Mouse (Mus musculus): Measurements from ENCODE around the gene Ulk4. TPM values are rescaled to one million over a fixed set of nuclear protein-coding genes. Genes with fewer than 3 reads are reported as not detected.
A peak's percentile ranks its signal among the peaks of the same experiment; 100 is the strongest.
"Not testable (repeated sequence)": the region's sequence is repeated elsewhere in the genome, so short reads cannot be mapped to it uniquely, and the experiment has no call there.

Ulk4 gene
- polyA plus RNA-seq, 1 experiment: 4.6 TPM

DNA sequence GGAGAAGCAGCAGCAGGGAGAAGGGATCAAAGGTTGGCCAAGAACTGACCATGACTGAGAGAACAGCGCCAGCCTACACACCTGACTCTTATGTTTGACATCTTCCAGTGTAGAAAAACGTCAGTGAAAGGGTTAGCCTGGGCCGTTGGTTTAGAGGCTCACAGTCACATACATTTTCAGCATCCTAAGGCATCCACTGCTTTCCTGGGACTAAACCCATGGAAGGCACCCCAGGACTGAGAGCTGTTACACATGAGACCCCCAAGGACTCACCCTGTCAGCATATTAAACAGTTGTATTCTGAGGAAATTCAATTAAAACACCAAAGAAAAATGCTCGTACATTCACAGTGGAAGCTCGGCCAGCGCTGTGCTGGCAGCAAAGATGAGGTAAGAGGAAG, 37.4 kb downstream of the Ulk4 start:
- Histone ChIP-seq H3K27ac (ENCODE audit: insufficient read depth, low read length) (no peak overlapping the region), H3K4me1 (ENCODE audit: control insufficient read depth, insufficient read depth, low read length) (no peaks in the 10 kb centered on the region), H3K4me3 (ENCODE audit: insufficient read depth, low read length) (no peak overlapping the region)
- TF ChIP-seq POLR2A (IDR thresholded peaks at IDR 0.05; ENCODE audit: low read depth, low read length) (no peak), CTCF (IDR thresholded peaks at IDR 0.05; ENCODE audit: borderline replicate concordance, insufficient read depth, low read length) (no peak)

DNA sequence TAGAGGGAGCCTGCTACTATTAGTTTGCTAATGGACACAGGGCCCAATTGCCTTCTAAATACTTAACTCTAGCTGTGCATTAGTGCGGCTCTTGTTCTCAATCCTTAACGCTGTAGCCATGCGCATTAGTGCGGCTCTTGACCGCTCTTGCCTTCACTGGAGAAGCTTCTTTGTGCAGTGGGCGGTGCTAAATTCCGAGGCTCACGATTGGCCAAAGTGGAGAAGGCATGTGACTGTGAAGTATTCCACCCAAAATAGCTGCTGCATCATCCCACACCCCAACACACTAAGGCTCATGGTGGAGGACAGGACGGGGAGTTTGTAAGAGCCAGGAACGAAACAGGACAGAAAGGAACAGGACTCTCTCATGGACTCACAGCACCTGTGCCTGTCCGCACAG, 58.4 kb downstream of the Ulk4 start:
- Histone ChIP-seq H3K4me3 (ENCODE audit: insufficient read depth, low read length) (no peak overlapping the region), H3K27ac (ENCODE audit: insufficient read depth, low read length) (no peak overlapping the region), H3K4me1 (ENCODE audit: control insufficient read depth, insufficient read depth, low read length) (no peaks in the 10 kb centered on the region)
- TF ChIP-seq CTCF (IDR thresholded peaks at IDR 0.05; ENCODE audit: borderline replicate concordance, insufficient read depth, low read length): no peak
- no peak for TF ChIP-seq POLR2A (IDR thresholded peaks at IDR 0.05; ENCODE audit: low read depth, low read length)

DNA sequence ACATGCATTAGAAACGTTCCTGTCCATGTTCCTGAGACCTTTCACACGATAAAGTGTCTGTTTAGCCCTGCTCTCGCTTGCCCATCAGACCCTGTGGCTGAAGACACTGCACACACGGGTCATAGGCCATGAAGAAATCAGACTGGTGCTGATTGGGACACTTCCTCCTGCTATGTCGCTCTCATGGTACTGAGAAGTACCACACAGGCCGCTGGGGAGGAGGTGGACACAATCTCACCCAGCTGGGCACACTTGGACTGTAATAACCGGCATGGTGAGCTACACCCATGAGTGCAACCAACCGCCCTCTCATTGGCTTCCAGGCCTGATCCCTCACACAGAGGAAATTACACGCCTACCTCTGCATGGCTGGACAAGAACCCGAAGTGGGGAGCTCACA, 58.8 kb downstream of the Ulk4 start:
- no peak for TF ChIP-seq CTCF (IDR thresholded peaks at IDR 0.05; ENCODE audit: borderline replicate concordance, insufficient read depth, low read length)
- TF ChIP-seq POLR2A (IDR thresholded peaks at IDR 0.05; ENCODE audit: low read depth, low read length): no peak
- H3K27ac ChIP-seq (ENCODE audit: insufficient read depth, low read length): no peak overlapping the region

DNA sequence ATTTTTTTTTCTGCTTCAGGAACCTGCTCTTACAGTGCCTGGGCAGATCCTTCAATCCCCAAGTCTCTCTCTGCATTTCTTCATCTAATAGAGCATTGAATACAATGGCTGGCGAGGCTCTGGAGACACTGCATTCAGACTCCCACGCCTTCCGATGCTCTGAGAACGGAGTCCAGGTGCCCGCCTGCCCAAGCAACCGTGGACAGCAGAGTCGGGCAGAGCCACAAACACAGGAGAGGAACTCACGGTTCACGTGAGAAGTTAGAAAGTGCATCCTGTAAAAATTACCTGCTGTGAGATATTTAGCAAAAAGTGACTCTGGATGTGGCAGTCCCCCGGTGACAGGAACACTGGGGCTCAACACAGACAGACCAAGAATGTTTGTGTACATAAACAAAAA, 59.3 kb downstream of the Ulk4 start:
- Histone ChIP-seq H3K4me1 (ENCODE audit: control insufficient read depth, insufficient read depth, low read length) (no peaks in the 10 kb centered on the region), H3K27ac (ENCODE audit: insufficient read depth, low read length) (no peak overlapping the region), H3K4me3 (ENCODE audit: insufficient read depth, low read length) (no peak overlapping the region)
- TF ChIP-seq POLR2A (IDR thresholded peaks at IDR 0.05; ENCODE audit: low read depth, low read length) (no peak), CTCF (IDR thresholded peaks at IDR 0.05; ENCODE audit: borderline replicate concordance, insufficient read depth, low read length) (no peak)

More for the DNA sequence above, 58.8 kb downstream of the Ulk4 start:
- Histone ChIP-seq H3K4me3 (ENCODE audit: insufficient read depth, low read length) (no peak overlapping the region), H3K4me1 (ENCODE audit: control insufficient read depth, insufficient read depth, low read length) (no peaks in the 10 kb centered on the region)

DNA sequence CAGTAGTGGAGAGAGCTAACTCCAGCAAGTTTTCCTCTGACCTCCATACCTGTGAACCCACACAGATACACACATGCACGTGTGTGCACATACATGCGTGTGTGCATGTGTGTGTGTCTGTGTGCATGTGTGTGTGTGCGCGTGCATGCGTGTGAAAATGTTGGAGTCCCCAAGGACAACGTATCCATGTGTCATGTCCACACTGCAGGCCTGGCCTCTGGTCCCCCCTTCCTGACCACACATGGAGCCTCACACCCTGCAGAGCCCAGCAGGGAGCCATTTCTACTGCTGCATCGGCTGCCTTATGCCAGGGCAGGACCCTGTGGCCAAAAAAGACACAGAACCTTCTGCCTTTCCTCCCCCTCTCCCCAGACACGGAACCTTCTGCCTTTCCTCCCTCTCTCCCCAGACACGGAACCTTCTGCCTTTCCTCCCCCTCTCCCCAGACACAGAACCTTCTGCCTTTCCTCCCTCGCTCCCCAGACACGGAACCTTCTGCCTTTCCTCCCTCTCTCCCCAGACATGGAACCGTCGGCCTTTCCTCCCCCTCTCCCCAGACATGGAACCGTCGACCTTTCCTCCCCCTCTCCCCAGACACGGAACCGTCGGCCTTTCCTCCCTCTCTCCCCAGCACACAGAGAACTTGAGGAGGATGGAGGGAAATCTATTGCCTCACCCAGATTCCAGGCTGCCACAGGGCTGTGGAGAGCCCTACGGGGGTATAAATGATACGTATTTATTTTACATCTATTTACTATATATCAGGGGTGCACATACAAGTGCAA, 60.3 kb downstream of the Ulk4 start:
- H3K4me1 ChIP-seq (ENCODE audit: control insufficient read depth, insufficient read depth, low read length): no peaks in the 10 kb centered on the region
- TF ChIP-seq CTCF (IDR thresholded peaks at IDR 0.05; ENCODE audit: borderline replicate concordance, insufficient read depth, low read length): no peak
- no peak for TF ChIP-seq POLR2A (IDR thresholded peaks at IDR 0.05; ENCODE audit: low read depth, low read length)
- no peak overlapping the region for H3K27ac ChIP-seq (ENCODE audit: insufficient read depth, low read length)
- no peak overlapping the region for H3K4me3 ChIP-seq (ENCODE audit: insufficient read depth, low read length)

DNA sequence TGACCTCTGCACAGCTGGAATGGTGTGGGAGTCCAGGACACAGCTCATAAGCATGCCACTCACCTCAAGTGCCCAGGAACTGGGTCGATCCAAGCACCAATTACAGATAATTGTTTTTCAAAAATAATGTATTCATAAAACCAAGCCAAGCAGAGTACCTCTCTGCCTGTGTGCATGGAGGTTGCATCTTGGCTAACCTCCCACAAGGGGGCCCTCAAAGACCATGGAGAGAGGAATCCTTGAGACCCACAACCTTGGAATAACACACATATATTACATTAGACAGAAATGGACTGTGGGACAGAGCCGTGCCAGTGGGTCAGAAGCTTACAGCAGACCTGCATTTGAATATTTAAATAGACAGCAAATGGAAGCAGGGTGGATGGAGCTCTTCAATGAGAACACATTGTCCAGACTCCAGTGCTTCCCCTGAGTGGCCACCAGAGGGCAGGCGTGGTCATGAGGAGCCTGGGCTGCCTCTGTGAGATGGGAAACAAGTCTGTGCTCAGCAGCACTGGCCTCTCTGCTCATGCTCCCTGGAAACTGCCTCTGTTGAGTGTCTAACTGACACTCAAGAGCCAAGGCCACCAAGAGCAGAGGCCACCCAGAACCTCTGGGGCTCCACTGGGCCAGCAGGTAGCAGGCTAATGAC, 61.5 kb downstream of the Ulk4 start:
- H3K27ac ChIP-seq (ENCODE audit: insufficient read depth, low read length): no peak overlapping the region
- no peaks in the 10 kb centered on the region for H3K4me1 ChIP-seq (ENCODE audit: control insufficient read depth, insufficient read depth, low read length)
- TF ChIP-seq POLR2A (IDR thresholded peaks at IDR 0.05; ENCODE audit: low read depth, low read length) (no peak), CTCF (IDR thresholded peaks at IDR 0.05; ENCODE audit: borderline replicate concordance, insufficient read depth, low read length) (peak; percentile 92)
- no peak overlapping the region for H3K4me3 ChIP-seq (ENCODE audit: insufficient read depth, low read length)

DNA sequence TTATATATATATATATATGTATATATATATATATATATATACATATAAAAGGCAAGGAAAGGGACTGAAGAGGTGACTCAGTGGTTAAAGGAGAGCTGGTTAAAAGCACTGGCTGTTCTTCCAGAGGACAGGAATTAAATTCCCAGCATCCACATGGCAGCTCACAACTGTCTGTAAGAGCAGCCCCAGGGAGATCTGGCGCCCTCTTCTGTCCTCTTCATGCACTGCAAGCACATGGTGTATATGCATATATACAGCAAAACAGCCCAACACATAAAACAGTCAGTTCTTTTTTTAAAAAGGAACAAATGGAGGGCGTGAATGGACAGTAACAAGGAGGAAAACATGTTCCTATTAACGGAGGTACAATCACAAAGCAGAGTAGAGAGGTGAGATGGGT, 64.7 kb downstream of the Ulk4 start:
- H3K4me1 ChIP-seq (ENCODE audit: control insufficient read depth, insufficient read depth, low read length): no peaks in the 10 kb centered on the region
- no peak overlapping the region for H3K27ac ChIP-seq (ENCODE audit: insufficient read depth, low read length)
- TF ChIP-seq POLR2A (IDR thresholded peaks at IDR 0.05; ENCODE audit: low read depth, low read length) (no peak), CTCF (IDR thresholded peaks at IDR 0.05; ENCODE audit: borderline replicate concordance, insufficient read depth, low read length) (no peak)
- no peak overlapping the region for H3K4me3 ChIP-seq (ENCODE audit: insufficient read depth, low read length)

DNA sequence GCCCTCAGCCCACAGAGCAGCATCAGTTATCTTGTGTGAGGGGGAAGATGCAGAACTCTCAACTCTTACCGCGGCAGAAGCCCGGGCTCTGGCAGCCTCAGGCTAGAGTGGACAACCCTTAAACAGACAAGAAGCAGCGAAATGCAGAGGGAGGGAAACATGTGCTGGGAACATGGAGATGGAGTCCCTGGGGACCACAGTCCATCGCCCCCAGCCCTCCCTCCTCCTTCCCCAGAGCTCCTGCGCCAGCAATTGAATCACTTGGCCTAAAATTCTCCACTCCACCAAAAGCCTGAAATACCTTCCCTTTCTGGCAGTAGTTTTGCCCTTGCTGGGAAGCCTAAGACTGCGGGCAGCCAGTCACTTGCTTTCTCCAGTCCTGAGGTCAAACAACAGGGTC, 72.0 kb downstream of the Ulk4 start:
- Histone ChIP-seq H3K27ac (ENCODE audit: insufficient read depth, low read length) (no peak overlapping the region), H3K4me3 (ENCODE audit: insufficient read depth, low read length) (no peak overlapping the region), H3K4me1 (ENCODE audit: control insufficient read depth, insufficient read depth, low read length) (no peaks in the 10 kb centered on the region)
- TF ChIP-seq CTCF (IDR thresholded peaks at IDR 0.05; ENCODE audit: borderline replicate concordance, insufficient read depth, low read length) (no peak), POLR2A (IDR thresholded peaks at IDR 0.05; ENCODE audit: low read depth, low read length) (no peak)

DNA sequence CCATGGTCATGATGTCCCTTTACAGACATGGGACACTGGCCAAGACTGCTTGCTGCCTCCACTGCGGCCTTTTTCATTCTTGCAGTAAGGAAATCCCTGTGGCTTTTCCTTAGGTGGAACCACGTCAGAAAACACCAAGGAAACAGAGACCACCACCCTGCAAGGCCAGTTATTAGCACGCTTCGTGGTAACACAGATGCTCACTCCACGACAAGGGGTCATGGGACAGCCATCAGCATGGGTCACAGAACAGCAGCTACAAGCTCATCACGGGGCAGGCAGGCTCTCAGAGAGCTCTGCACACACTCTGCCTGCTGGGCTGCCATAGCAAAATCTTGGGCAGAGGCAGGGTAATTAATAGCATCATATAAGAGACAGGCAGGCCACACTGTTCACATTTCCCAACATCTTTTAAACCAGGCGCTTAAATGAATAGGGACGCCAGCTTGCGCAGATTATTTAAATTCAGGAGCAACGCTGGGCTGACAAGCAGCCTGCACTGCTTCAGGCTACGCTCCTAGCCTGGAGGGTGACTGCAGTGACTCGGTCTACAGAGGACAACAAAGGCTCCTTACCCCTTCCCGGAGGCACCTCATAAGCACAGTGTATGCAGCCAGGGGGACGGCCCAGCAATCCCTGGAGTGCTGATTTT, 72.7 kb downstream of the Ulk4 start:
- Histone ChIP-seq H3K4me1 (ENCODE audit: control insufficient read depth, insufficient read depth, low read length) (no peaks in the 10 kb centered on the region), H3K4me3 (ENCODE audit: insufficient read depth, low read length) (no peak overlapping the region), H3K27ac (ENCODE audit: insufficient read depth, low read length) (no peak overlapping the region)
- TF ChIP-seq POLR2A (IDR thresholded peaks at IDR 0.05; ENCODE audit: low read depth, low read length) (no peak), CTCF (IDR thresholded peaks at IDR 0.05; ENCODE audit: borderline replicate concordance, insufficient read depth, low read length) (no peak)

DNA sequence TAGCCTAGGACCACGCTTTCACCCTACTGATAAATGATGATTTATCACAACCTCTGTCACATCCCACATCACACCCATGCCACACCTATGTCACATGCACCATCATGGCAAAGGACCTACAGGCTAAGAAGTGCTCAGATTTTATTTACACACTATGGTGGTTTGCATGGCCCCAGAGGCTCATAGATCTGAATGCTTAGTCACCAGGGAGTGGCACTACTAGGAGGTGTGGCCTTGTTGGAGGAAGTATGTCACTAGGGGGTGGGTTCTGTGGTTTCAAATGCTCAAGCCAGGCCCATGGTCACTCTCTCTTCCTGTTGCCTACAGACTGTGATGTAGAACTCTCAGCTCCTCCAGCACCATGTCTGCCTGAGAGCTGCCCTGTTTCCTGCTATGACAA, 73.3 kb downstream of the Ulk4 start:
- Histone ChIP-seq H3K4me3 (ENCODE audit: insufficient read depth, low read length) (no peak overlapping the region), H3K27ac (ENCODE audit: insufficient read depth, low read length) (no peak overlapping the region), H3K4me1 (ENCODE audit: control insufficient read depth, insufficient read depth, low read length) (no peaks in the 10 kb centered on the region)
- no peak for TF ChIP-seq CTCF (IDR thresholded peaks at IDR 0.05; ENCODE audit: borderline replicate concordance, insufficient read depth, low read length)
- no peak for TF ChIP-seq POLR2A (IDR thresholded peaks at IDR 0.05; ENCODE audit: low read depth, low read length)

DNA sequence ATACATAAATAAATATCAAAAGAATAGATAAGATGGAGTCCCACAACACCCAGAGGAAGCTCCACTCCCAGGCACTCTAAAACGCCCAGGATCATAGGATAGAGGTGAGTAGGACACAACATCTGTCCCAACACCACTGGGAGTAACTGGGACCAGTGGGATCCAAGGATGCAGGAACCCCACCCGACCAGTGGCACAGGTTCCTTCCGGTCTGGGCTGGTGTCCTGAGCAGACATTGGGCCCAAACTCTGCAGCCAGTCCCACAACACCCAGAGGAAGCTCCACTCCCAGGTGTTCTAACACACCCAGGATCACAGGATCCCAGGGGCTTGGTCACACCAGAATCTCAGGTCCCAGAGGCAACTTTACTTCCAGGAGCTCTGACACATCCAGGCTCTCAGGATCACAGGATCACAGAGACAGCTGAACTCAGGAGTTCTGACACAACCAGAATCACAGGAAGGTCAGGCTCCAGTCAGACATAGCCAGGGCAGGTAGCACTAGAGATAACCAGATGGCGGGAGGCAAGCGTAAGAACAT, 77.8 kb downstream of the Ulk4 start:
- H3K4me3 ChIP-seq (ENCODE audit: insufficient read depth, low read length); H3K27ac ChIP-seq (ENCODE audit: insufficient read depth, low read length); H3K4me1 ChIP-seq (ENCODE audit: control insufficient read depth, insufficient read depth, low read length): not testable (repeated sequence)
